Mouse (Mus musculus) erythroid progenitor cell, adult 5-6 weeks (primary cell): ENCODE data around the gene Rbm8a2. TPM values are rescaled to one million over a fixed set of nuclear protein-coding genes. Genes with fewer than 3 reads are reported as not detected.
"Not testable (repeated sequence)": the region's sequence is repeated elsewhere in the genome, so short reads cannot be mapped to it uniquely, and the experiment has no call there.

Source experiments
- ATAC-seq: replicated peaks from 2 replicates; pipeline ENCODE4 v1.8.0; 2016; ENCODE audit warnings: moderate number of reproducible peaks, mild to moderate bottlenecking, moderate TSS enrichment, inconsistent platforms; ENCODE audit not compliant: poor library complexity, low FRiP score, severe bottlenecking
- total RNA-seq, 2 experiments: library from RNA; stranded (forward) in 1 of 2; stranded (reverse) in 1 of 2; fragments of 150-400 nt in 1 of 2; fragments of 186-747, 209-891 nt in 1 of 2; gene quantifications; 2 replicates each; pipeline versions ENCODE4 v1.2.3 to v1.2.4; 2015 to 2017; ENCODE audit warnings: low replicate concordance in 2 of 2

Gene Rbm8a2
- total RNA-seq (2015; ENCODE audit: low replicate concordance) (not detected in 2 replicates), total RNA-seq (2017; ENCODE audit: low replicate concordance) (not detected in 2 replicates)

DNA sequence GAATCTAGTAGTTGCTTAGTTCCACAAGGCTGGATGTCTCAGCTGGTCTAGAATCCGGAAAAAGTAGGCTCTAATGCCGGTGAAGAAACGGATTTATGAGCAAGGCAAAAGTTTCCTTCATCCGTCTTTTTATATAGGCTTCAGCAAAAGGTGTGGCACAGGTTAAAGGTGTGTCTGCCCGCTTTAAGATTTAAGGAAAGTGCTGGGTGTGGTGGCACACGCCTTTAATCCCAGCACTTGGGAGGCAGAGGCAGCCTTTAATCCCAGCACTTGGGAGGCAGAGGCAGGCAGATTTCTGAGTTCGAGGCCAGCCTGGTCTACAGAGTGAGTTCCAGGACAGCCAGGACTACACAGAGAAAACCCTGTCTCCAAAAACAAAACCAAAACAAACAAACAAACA, at the start of gene Rbm8a2:
Gene Rbm8a2 (minus strand): TSS at position 101 of the 400 bp plus-strand sequence.
- not testable (repeated sequence) for ATAC-seq

DNA sequence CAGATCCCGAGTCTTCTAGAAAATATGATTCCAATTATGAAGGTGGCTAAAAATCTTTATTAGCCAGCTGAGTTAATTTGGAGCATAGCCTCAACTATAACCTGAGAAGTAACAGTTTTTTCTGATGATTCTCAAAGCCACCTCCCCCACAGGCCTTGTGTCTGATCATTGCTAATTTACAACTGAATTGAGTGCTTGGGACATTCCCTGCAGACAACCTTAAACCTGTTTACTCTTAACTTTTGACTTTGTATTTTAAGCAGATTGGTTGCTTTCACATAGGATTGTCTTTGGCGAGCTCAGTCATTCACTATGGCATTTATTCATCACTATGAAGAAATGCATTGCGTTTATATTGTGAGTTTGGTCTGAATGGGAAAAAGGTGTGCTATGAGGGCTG, 49.5 kb upstream of the Rbm8a2 start:
- no peak for ATAC-seq

DNA sequence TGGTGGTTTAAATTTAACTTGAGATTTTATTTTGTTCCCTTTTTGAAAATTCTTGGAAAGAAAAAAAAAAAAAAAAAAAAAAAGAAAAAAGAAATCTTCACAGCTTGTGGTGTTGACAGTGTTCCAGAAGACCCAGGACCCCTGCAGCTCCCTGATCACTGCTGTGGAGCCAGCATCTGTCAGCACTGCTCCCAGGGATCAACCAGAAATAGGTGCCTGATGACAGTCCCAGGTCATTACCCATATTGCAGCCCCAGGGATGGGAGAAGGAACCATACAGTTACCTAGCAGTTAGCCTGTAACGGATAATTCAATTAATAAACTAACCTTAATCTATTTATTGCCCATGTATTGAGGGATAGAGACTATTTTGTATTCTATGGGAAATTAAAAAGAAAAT, 45.6 kb upstream of the Rbm8a2 start:
- no peak for ATAC-seq

DNA sequence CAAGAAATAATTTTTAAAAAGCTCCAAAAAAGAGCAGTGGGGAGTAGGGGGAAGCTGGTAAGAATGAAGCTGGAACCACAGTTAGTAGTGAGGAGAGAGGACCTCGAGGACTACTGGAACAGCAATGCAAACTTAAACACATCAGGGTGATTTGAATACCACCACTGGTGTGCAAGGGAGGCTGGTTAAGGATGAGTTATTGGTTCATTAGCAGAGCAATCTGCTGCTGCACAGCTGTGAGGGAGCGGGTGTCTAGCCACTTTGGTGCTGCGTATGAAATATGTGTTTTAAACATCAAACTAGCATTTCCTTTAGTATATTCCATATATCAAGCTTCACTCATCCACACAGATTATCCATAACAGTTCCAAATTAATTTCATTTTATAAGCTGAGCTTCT, 39.6 kb upstream of the Rbm8a2 start:
- ATAC-seq = no peak

DNA sequence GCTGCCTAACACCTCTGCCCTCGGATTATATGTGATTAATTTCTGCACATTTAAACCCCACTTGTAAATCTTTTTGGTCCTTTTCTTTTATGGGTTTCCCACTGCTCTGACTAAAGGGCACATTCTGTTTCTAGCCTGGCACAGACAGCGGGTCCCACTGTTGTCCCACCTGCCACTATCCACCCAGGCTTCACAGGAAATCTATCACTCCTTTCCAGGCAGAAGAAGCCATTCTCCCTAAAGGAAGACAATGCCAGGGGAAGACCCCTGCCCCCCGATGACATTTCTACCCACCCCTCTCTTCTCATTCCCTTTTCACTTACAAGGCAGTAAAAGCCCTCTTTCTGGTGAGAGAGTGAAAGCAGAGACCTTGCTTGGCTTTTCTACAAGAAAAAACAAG, 37.2 kb upstream of the Rbm8a2 start:
- no peak for ATAC-seq

DNA sequence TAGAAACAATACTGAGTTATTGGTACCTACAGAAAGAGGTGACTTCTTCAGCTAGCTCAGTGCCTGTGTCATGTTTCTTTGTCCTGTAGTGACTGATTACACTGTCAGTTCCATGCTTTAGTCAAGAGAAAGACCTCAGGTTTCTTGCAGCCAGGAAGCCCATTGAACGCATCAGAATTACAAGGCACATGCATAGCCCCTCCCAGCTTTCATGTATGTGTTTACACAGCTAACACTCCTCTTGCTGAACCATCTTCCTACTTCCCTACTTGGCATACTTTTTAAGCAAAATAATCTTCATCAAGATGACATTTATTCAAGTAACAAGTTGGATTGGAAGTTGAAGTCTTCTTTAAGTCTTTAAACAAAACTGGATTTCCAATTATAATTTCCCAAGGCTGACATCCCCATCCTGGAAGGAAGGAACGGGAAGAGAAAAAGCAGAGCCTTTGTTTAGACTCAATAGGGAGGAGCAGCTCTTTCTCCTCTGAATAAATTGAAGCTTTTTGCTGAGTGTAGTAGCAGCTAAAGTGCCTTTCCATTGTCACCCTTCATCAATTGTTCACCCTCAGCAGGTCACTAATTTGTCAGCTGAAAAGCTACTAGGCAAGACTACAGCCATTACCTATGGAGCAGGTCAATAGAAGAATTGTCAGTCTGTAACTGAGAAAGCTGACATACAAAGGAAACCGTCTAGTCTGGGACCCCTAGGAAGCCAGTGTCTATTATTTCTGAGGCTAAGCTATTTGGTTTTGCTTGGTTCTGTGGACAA, 34.8 kb upstream of the Rbm8a2 start:
- no peak for ATAC-seq

DNA sequence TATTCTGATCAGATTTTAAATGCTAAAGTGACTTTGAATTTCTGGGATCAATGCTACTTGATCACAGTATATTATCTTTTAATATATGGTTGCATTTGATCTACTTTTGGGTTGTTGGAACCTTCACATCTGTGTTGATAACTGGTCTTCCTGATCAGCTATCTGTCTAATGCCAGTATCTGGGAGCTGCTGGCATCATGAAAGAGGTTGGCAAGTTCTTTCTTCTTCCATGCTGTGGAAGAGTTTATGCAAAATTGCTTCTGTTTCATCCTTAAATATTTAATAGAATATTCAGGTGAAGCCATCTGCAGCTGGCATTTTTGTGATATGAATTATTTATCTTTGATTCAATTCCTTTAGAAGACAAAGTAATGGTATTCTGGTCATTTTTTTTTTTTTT, 32.6 kb upstream of the Rbm8a2 start:
- no peak for ATAC-seq

DNA sequence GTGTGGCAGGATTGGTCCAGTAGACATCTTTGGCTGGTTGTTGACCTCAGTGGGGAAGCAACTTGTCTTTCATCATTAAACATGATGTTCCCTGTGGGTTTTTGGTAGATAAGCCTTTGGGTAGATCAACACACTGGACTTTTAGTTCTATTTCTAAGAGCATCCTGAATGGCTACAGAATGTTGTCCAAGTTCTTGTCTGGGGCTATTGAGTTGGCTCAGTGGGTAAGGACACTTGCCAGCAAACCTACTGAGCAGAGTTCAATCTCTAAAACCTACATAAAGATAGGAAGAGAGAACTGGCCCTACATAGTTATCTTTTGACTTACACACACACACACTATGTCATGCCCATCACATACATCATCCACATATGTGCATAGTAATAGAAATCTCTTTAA, 32.2 kb upstream of the Rbm8a2 start:
- ATAC-seq = no peak

DNA sequence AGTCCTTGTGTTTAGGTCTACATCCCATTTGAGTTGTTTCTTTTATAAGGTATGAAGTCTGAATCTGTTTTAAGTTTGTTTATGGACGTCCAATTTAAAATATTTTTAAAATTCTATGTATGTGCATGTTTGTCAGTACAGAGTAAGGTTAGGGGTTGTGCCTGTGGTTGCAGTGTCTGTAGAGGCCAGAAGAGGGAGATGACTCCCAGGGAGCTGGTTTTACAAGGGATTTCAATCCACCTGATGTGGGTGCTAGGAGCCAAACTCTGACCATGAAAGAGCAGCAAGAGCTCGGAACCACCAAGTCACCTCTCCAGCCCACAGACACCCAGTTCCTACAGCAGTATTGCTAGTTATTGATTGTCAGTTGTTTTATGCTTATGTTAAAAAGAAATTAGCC, 29.5 kb upstream of the Rbm8a2 start:
- ATAC-seq = no peak

DNA sequence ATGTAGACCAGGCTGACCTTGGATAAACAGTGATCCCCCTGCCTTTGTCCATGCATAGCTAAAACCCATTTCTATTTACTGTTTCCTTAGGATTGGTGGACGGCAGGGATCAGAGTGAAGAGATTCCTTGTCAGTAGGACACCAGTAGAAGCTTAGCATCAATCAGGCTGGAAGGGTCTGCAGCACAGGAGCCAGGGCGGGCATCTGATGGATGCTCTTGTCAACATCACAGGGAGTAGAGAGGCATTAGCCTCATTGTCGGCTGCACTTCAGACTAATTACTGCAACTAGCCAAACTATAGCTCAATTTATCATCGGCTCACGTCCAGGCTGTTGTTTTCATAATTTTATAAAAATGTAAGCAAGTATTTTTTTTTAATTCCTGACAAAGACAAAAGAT, 21.7 kb upstream of the Rbm8a2 start:
- ATAC-seq = no peak

DNA sequence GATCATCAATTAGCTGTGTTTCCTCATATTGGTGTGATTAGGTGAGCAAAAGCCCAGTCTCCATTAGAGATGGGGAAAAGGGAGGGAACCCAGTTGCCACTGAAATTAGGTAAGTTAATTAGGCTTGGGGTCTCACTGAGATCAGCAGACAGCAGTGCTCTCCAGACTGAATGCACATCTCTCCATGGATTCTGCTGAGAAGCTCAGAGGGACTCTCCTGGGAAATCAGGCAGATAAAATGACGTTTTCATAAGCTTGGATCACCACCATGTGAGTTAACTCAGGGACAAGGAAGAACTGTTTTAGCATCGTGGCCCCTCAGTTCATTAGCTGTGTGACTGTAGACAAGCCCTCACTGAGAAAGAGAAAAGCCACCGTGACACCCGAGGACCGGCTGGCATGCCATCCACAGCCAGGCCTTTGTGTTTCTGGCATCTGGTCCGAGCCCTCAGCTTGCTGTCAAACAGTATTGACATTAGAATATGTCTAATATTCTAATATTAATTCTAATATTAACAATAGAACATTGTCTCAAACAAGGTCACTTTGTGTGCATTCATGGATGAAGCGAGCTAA, 18.2 kb upstream of the Rbm8a2 start:
- ATAC-seq = no peak

DNA sequence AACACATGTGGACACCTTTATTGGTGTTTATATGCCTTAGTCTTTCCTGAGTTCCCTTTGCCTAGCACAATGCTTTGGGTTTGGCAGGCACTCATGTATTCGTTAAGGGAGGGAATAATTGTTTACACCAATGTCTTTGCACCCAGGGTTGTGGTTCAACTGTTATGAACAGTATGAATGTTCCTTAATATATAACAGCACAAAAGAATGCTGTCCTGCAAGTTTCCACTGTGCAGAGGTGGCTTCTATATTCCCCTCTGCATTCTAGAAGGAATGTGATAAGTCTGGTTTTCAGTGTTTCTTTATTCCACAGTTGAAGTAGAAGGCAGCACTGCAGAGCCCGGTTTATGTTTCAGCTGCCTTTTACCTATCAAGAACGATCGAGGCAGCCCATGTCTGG, 10.0 kb upstream of the Rbm8a2 start:
- ATAC-seq = no peak

DNA sequence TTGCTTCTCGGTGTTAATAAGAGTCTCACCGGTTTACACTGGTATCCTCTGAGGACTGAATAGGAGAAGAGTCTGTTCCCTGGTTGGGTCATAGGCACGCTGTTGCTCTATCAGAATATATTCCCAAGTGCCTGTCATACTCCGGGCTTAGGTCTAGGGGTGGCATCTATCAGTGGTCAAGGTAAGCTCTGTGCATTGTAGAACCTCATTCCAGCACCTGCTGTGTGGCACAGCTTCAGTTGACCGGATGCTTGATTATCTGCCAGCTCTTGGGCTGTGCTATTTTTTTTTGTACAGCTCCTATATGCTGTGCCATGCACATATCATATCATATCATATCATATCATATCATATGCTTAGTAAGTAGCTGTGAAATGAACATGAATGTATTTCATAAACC, 9.5 kb upstream of the Rbm8a2 start:
- ATAC-seq = no peak

DNA sequence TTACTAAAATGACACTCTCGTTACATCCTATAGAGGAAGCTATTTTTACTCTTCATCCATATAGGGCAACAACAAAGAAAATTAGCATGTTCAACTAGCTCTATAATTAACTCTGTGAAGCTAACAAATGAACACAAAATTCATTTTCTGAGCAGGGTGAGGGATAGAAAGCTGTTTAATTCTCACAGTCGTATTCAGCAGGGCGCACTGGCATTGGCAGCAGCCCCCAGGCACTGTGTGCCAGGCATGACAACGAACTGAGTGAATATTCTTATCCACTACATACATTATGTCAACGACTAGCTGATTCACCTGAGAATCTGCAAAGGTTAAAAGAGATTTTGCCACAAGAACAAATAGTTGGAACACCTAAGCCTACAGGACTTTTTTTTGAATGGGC, 8.2 kb downstream of the Rbm8a2 start:
- ATAC-seq = no peak

DNA sequence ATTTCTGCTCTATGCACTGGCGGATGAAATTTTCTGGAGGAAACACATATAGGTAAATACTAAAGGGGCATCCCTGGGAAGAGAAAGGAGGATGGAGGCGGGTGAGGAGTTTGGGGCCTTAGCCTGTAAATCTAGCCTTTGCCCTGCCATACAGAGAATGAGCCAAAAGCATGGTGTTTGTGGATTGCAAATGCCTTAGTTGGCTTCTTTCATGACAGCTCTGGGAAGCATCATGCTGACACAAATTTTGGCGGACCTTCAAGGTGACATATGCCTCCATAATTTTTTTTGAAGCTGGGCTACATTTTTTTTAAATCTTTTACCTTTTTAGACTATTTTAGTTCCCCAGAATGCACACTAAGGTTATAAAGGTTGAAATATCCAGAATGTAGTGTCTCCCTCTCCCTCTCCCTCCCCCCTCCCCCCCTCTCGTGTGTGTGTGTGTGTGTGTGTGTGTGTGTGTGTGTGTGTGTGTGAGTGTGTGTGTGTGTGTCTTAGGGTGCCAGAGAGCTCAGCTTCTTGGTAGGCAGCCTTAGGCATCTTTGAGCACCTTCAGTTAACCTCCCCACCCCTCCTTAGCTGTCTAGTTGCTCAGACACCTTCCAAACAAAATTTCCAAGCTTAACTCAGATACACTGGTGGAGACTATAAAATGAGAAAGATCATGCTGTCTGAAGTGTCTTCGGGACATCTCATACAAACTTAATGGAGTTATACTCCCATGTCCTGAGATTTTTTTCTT, 11.7 kb downstream of the Rbm8a2 start:
- no peak for ATAC-seq

DNA sequence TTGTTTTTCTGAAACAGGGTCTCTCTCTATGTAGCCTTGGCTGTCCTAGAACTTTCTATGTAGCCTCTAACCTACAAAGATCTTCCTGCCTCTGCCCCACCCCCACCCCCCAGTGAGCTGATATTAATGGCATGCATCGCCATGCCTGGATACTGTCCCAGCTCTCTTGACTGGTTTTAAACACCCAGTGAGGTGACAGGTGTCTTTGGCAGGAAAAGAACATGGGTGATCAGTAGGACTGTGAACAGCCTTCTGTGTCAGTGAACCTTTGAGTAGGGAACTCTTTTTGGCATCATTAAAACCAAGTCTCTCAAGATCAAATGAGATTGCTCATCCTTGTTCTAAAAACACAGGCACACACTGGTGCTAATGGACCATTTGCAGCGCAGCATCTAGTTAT, 17.1 kb downstream of the Rbm8a2 start:
- ATAC-seq = no peak

DNA sequence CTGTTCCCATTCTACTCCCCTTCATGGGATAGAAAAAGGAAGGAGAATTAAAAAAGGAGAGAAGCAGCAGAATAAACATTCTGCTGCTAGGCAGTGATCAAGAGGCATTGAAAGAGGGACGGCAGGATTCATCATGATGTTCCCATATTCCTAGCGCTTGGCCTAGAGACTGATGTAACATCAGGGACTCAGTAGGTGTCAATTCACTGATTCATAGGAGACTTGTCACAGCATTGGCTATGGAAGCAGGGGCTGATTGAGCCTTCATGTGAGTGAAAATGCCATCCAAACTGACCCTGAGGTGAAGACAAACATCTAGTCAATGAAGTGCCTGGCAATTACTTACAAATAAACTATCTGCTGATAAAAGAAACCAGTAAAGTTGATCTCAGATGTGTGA, 28.1 kb downstream of the Rbm8a2 start:
- ATAC-seq = no peak

DNA sequence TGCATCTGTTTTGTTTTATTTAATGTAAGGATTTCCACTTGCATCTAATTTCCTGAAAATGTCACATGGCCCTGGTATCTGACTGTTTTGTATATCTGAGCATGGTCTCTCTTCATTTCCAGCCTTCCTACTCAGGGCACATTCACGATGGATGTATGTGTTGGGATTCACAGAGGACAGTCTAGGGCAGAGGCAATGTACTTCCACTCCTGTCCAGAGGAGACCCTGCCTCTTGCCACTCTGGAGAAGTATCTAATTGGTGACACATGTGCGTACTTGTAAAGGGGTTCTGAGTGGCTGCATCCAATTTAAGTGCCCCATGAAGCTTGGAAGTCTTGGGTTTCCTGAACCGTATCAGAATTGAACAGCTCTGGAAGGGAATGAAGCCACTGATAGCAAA, 28.5 kb downstream of the Rbm8a2 start:
- no peak for ATAC-seq

DNA sequence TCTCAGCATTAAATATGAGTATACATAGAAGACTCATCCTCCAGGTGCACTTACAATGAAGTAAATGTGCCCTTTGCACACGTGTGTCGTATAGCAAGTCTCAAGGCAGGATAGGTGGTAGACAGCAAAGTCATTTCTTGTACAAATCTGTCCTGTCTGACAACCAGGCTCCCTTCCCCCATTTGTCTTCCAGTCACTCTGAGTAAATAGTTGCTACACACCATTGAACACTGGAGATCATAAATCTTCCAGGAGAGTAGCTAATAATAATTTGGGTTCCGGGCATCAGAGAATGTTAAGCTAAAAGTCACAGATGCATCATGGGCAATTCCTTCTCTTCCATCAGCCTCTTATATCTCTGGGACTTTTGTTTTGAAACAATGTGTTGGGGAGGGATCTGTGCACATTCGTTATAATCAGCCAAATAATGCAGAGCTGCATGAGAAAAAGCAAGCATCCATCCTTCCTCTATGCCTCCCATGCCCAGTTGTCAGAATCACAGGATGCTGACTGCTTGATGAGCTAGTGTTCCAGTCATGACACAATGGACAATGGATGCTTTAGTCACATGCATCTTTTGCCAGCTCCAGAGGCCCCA, 32.1 kb downstream of the Rbm8a2 start:
- ATAC-seq = no peak

DNA sequence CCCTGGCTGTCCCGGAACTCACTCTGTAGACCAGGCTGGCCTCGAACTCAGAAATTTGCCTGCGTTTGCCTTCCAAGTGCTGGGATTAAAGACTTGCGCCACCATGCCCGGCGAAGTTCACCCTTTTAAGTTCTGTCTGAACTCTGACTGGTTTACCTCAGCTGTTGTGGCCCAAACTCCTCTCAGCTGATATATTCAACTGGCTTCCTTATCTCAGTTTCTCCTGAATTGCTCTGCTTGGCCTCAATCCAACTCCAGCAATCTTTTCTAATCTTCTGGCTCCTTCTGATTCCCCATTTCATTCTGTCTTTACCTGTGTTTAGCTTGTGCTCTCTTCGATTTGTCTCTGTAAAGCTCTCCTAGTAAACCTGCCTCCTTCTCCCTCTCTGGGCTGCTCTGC, 35.7 kb downstream of the Rbm8a2 start:
- no peak for ATAC-seq

DNA sequence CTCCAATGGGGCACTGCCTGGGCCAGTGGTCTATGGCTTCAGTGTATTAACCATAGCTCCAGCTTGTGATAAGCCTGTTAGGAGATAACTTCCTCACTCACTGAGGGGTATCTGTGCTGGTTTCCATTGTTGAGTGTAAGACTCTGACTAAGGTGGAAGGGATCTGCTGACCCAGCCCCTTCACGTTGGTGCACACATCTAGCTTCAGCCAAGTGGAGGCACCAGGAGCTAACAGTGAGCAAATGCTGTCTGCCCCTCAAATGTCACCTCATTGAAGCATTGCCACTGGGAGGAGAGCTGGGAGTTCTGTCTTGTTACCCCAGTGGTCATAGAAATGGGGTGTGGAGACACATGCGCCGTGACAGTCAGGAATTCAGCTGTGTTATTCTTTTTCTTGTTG, 40.2 kb downstream of the Rbm8a2 start:
- no peak for ATAC-seq
